Mouse (Mus musculus): ENCODE data around the gene Ppp1r15a. TPM values are rescaled to one million over a fixed set of nuclear protein-coding genes. Genes with fewer than 3 reads are reported as not detected.
A peak's percentile ranks its signal among the peaks of the same experiment; 100 is the strongest.
"Not testable (repeated sequence)": the region's sequence is repeated elsewhere in the genome, so short reads cannot be mapped to it uniquely, and the experiment has no call there.

Gene Ppp1r15a
- polyA plus RNA-seq, 1 experiment from 2014 or later: 14.3 TPM

GRCm38 (mm10) chr7:45544525-45544924 lies 18.5 kb upstream of the Ppp1r15a start:
- Histone ChIP-seq H3K27me3 (no peaks in the 10 kb centered on the region), H3K4me1 (replicated peaks) (no peaks in the 10 kb centered on the region), H3K4me2 (no peak overlapping the region), H3K4me3 (no peak overlapping the region), H3K36me3 (no peaks in the 10 kb centered on the region), H3K9me3 (0 out of 2 replicates have a peak, but pooled peaks cover 3% of the 10 kb centered on the region), H3K9ac (no peak overlapping the region), H3K27ac (no peak overlapping the region)
- no peak for ATAC-seq (ENCODE audit: low FRiP score)
- 95% methylated on average over 1 of the region's 1 CpGs for WGBS

- no peak overlapping the region for H3K4me2 ChIP-seq
- H3K4me3 ChIP-seq: no peak overlapping the region
- H3K9me3 ChIP-seq: 0 out of 2 replicates have a peak, but pooled peaks cover 3% of the 10 kb centered on the region
- no peaks in the 10 kb centered on the region for H3K27me3 ChIP-seq
- H3K27ac ChIP-seq: no peak overlapping the region
- no peak overlapping the region for H3K9ac ChIP-seq
- H3K36me3 ChIP-seq: no peaks in the 10 kb centered on the region
- WGBS: 85% methylated on average over 2 of the region's 2 CpGs
- H3K4me1 ChIP-seq (replicated peaks): peaks cover 7% of the 10 kb centered on the region
- no peak for ATAC-seq (ENCODE audit: low FRiP score)
These were observed 14.1 kb upstream of the Ppp1r15a start for GRCm38 (mm10) chr7:45540213-45540612.

- Histone ChIP-seq H3K4me1 (replicated peaks) (peaks cover 7% of the 10 kb centered on the region), H3K9ac (no peak overlapping the region), H3K36me3 (no peaks in the 10 kb centered on the region), H3K4me2 (no peak overlapping the region), H3K27me3 (no peaks in the 10 kb centered on the region), H3K4me3 (no peak overlapping the region), H3K9me3 (no peaks in the 10 kb centered on the region), H3K27ac (no peak overlapping the region)
- no peak for ATAC-seq (ENCODE audit: low FRiP score)
- 90% methylated on average over 3 of the region's 3 CpGs for WGBS
These were observed 13.0 kb upstream of the Ppp1r15a start for GRCm38 (mm10) chr7:45539095-45539494.

- peaks cover 7% of the 10 kb centered on the region for H3K4me1 ChIP-seq (replicated peaks)
- no peaks in the 10 kb centered on the region for H3K9me3 ChIP-seq
- ATAC-seq (ENCODE audit: low FRiP score): peak; percentile 90
- peak overlapping the region; percentile 74 for H3K4me2 ChIP-seq
- H3K9ac ChIP-seq: peak overlapping the region; percentile 79
- peak overlapping the region; percentile 59 for H3K4me3 ChIP-seq
- WGBS: 2% methylated on average over 27 of the region's 29 CpGs
- no peaks in the 10 kb centered on the region for H3K36me3 ChIP-seq
- no peaks in the 10 kb centered on the region for H3K27me3 ChIP-seq
- peak overlapping the region; percentile 52; the same call in 1 of the 2 replicates for H3K27ac ChIP-seq
These were observed 12.3 kb upstream of the Ppp1r15a start for GRCm38 (mm10) chr7:45538163-45539041.

GRCm38 (mm10) chr7:45537602-45538001 lies 11.5 kb upstream of the Ppp1r15a start:
- H3K9ac ChIP-seq: peak overlapping the region; percentile 79
- H3K4me2 ChIP-seq: peak overlapping the region; percentile 74
- peak; percentile 9; the same call in 1 of the 2 replicates for ATAC-seq (ENCODE audit: low FRiP score)
- H3K4me1 ChIP-seq (replicated peaks): peaks cover 7% of the 10 kb centered on the region
- no peaks in the 10 kb centered on the region for H3K36me3 ChIP-seq
- H3K27ac ChIP-seq: no peak overlapping the region
- no peaks in the 10 kb centered on the region for H3K9me3 ChIP-seq
- no peaks in the 10 kb centered on the region for H3K27me3 ChIP-seq
- 79% methylated on average over 10 of the region's 10 CpGs for WGBS
- H3K4me3 ChIP-seq: peak overlapping the region; percentile 59

- Histone ChIP-seq H3K27me3 (0 out of 2 replicates have a peak, but pooled peaks cover 3% of the 10 kb centered on the region), H3K9ac (no peak overlapping the region), H3K4me3 (no peak overlapping the region), H3K4me2 (no peak overlapping the region), H3K4me1 (replicated peaks) (peaks cover 7% of the 10 kb centered on the region), H3K9me3 (no peaks in the 10 kb centered on the region), H3K36me3 (no peaks in the 10 kb centered on the region), H3K27ac (no peak overlapping the region)
- ATAC-seq (ENCODE audit: low FRiP score): no peak
- 79% methylated on average over 1 of the region's 1 CpGs for WGBS
These were observed 9.6 kb upstream of the Ppp1r15a start for GRCm38 (mm10) chr7:45535676-45536075.

- no peak for ATAC-seq (ENCODE audit: low FRiP score)
- no peaks in the 10 kb centered on the region for H3K36me3 ChIP-seq
- peaks cover 9% of the 10 kb centered on the region; the same call in 1 of the 2 replicates for H3K27me3 ChIP-seq
- H3K4me1 ChIP-seq (replicated peaks): peaks cover 10% of the 10 kb centered on the region; the same call in 1 of the 2 replicates
- 0 out of 2 replicates have a peak overlapping the region, but pooled peaks have one; percentile 35 for H3K27ac ChIP-seq
- no peak overlapping the region for H3K4me3 ChIP-seq
- H3K9me3 ChIP-seq: no peaks in the 10 kb centered on the region
- H3K4me2 ChIP-seq: 0 out of 2 replicates have a peak overlapping the region, but pooled peaks have one; percentile 4
- H3K9ac ChIP-seq: no peak overlapping the region
- 77% methylated on average over 2 of the region's 2 CpGs for WGBS
These were observed 4.6 kb upstream of the Ppp1r15a start for GRCm38 (mm10) chr7:45530643-45531042.

GRCm38 (mm10) chr7:45529461-45529860 lies 3.4 kb upstream of the Ppp1r15a start:
- 25% methylated on average over 6 of the region's 6 CpGs for WGBS
- no peak for ATAC-seq (ENCODE audit: low FRiP score)
- Histone ChIP-seq H3K4me3 (no peak overlapping the region), H3K4me1 (replicated peaks) (peaks cover 22% of the 10 kb centered on the region), H3K27me3 (peaks cover 9% of the 10 kb centered on the region; the same call in 1 of the 2 replicates), H3K4me2 (no peak overlapping the region), H3K9ac (no peak overlapping the region), H3K27ac (no peak overlapping the region), H3K9me3 (no peaks in the 10 kb centered on the region), H3K36me3 (no peaks in the 10 kb centered on the region)

GRCm38 (mm10) chr7:45527169-45527568 lies 1.1 kb upstream of the Ppp1r15a start:
- WGBS: 96% methylated on average over 6 of the region's 6 CpGs
- not testable (repeated sequence) for H3K27ac ChIP-seq; H3K4me2 ChIP-seq; ATAC-seq (ENCODE audit: low FRiP score); H3K9me3 ChIP-seq; H3K36me3 ChIP-seq; H3K4me3 ChIP-seq; H3K9ac ChIP-seq; H3K27me3 ChIP-seq
- peaks cover 35% of the 10 kb centered on the region for H3K4me1 ChIP-seq (replicated peaks)

- Histone ChIP-seq H3K36me3 (no peaks in the 10 kb centered on the region; the same call in 1 of the 2 replicates), H3K27me3 (peaks cover 9% of the 10 kb centered on the region; the same call in 1 of the 2 replicates), H3K9ac (peak overlapping the region; percentile 77), H3K4me1 (replicated peaks) (peaks cover 37% of the 10 kb centered on the region), H3K27ac (peak overlapping the region; percentile 83), H3K9me3 (no peaks in the 10 kb centered on the region), H3K4me3 (peak overlapping the region; percentile 60), H3K4me2 (peak overlapping the region; percentile 80)
- WGBS: 24% methylated on average over 7 of the region's 7 CpGs
- ATAC-seq (ENCODE audit: low FRiP score): no peak
These were observed 529 bp upstream of the Ppp1r15a start for GRCm38 (mm10) chr7:45526474-45527120.

GRCm38 (mm10) chr7:45524841-45525621 lies 1.0 kb downstream of the Ppp1r15a start:
- Histone ChIP-seq H3K27me3 (0 out of 2 replicates have a peak, but pooled peaks cover 2% of the 10 kb centered on the region), H3K4me3 (peak overlapping the region; percentile 60), H3K4me1 (replicated peaks) (peaks cover 38% of the 10 kb centered on the region), H3K9me3 (no peaks in the 10 kb centered on the region), H3K4me2 (peak overlapping the region; percentile 80), H3K36me3 (no peaks in the 10 kb centered on the region; the same call in 1 of the 2 replicates), H3K27ac (peak overlapping the region; percentile 83), H3K9ac (peak overlapping the region; percentile 77)
- peak; percentile 9; the same call in 1 of the 2 replicates for ATAC-seq (ENCODE audit: low FRiP score)
- 32% methylated on average over 12 of the region's 12 CpGs for WGBS

Measured in hindbrain, embryonic 13.5 days (tissue).